Mouse (Mus musculus) liver, embryonic 11.5 days (tissue): ENCODE results near the gene Actr1a. TPM values are rescaled to one million over a fixed set of nuclear protein-coding genes. Genes with fewer than 3 reads are reported as not detected.

Experiments
- ATAC-seq: fragments of 200-750 bp; cut with Nextera tagmentation; replicated peaks from 2 replicates; pipeline ENCODE4 v1.8.0; 2017; ENCODE audit warnings: moderate number of reproducible peaks, mild to moderate bottlenecking, moderate TSS enrichment, moderate library complexity; ENCODE audit not compliant: low FRiP score
- DNase-seq: peaks from one replicate; pipeline ENCODE4 v3.0.0-alpha.2; 2017; ENCODE audit warnings: low spot score
- H3K27ac ChIP-seq: fragments of 300-500 bp; sonication (generic); 2 replicates; pipeline ENCODE4 v1.5.1; 2014; ENCODE audit warnings: mild to moderate bottlenecking, low read depth, low read length, control low read depth
- H3K27me3 ChIP-seq: fragments of 300-500 bp; sonication (generic); replicated peaks from 2 replicates; pipeline ENCODE4 v1.6.1; 2014; ENCODE audit warnings: low read length, mixed read lengths; ENCODE audit not compliant: control insufficient read depth, insufficient read depth
- H3K36me3 ChIP-seq: fragments of 300-500 bp; sonication (generic); 2 replicates; pipeline ENCODE4 v1.6.1; 2014; ENCODE audit warnings: mild to moderate bottlenecking, low read length, moderate library complexity, mixed read lengths; ENCODE audit not compliant: control insufficient read depth, insufficient read depth
- H3K4me1 ChIP-seq: fragments of 300-500 bp; sonication (generic); replicated peaks from 2 replicates; pipeline ENCODE4 v1.6.1; 2014; ENCODE audit warnings: low read length, mixed read lengths; ENCODE audit not compliant: control insufficient read depth, insufficient read depth
- H3K4me2 ChIP-seq: fragments of 300-500 bp; sonication (generic); 2 replicates; pipeline ENCODE4 v1.6.1; 2014; ENCODE audit warnings: mild to moderate bottlenecking, control low read depth, moderate library complexity
- H3K4me3 ChIP-seq: fragments of 300-500 bp; sonication (generic); 2 replicates; pipeline ENCODE4 v1.5.1; 2014; ENCODE audit warnings: low read depth, low read length, control low read depth
- H3K9ac ChIP-seq: fragments of 300-500 bp; sonication (generic); 2 replicates; pipeline ENCODE4 v1.6.1; 2014; ENCODE audit warnings: low read depth, low read length, control low read depth
- H3K9me3 ChIP-seq: fragments of 300-500 bp; sonication (generic); 2 replicates; pipeline ENCODE4 v1.6.1; 2016; ENCODE audit warnings: low read length, inconsistent platforms, mixed read lengths; ENCODE audit not compliant: control insufficient read depth
- WGBS: fragments of 180-500 bp; shearing (Covaris S2); extraction: QIAGEN DNeasy Blood & Tissue Kit; methylation state at CpG from one replicate; pipeline ENCODE4 v1.1.7; 2014; 5-methylcytosine and 5-hydroxymethylcytosine counted together
- polyA plus RNA-seq: library from polyadenylated mRNA; unstranded; fragments of >200 nt; fragmentation: Nextera tagmentation; extraction: Ambion mirVana; gene quantifications from 2 replicates; pipeline ENCODE4 v1.2.1, GENCODE M21; 2014

Actr1a gene
- polyA plus RNA-seq, 1 experiment from 2014 or later, result 90.6 TPM

- Histone ChIP-seq H3K4me1 (peaks cover 13% of the 10 kb centered on the region), H3K27me3 (no peaks in the 10 kb centered on the region), H3K9me3 (no peaks in the 10 kb centered on the region), H3K27ac (peak overlapping the region; percentile 46; the same call in 1 of the 2 replicates), H3K4me2 (peak overlapping the region; percentile 83), H3K36me3 (no peaks in the 10 kb centered on the region), H3K4me3 (peak overlapping the region; percentile 82), H3K9ac (peak overlapping the region; percentile 42)
- WGBS, result 36% methylated on average over 6 of the region's 6 CpGs
- DNase-seq, result no peak
- ATAC-seq, result peak; percentile 27; the same call in 1 of the 2 replicates
These were observed 56.6 kb downstream of the Actr1a start for GRCm38 (mm10) chr19:46338942-46339286.

- Histone ChIP-seq H3K4me3 (peak within 1 kb of the TSS; percentile 82), H3K27me3 (no peaks in the 10 kb centered on the region), H3K4me2 (peak within 1 kb of the TSS; percentile 83), H3K9me3 (no peaks in the 10 kb centered on the region), H3K4me1 (peaks cover 13% of the 10 kb centered on the region), H3K36me3 (no peaks in the 10 kb centered on the region), H3K27ac (peak within 1 kb of the TSS; percentile 58), H3K9ac (peak within 1 kb of the TSS; percentile 85)
- peak; percentile 89 for ATAC-seq
- under 1% methylated on average over 31 of the region's 31 CpGs for WGBS
- peak; percentile 98 for DNase-seq
These were observed 57.1 kb downstream of the Actr1a start, which contains the start of gene Cuedc2 for GRCm38 (mm10) chr19:46338331-46338936. TSS of gene Cuedc2 (minus strand) at chr19:46338702.

- Histone ChIP-seq H3K27ac (peak overlapping the region; percentile 58; the same call in 1 of the 2 replicates), H3K9me3 (no peaks in the 10 kb centered on the region), H3K4me1 (peaks cover 13% of the 10 kb centered on the region), H3K4me3 (peak overlapping the region; percentile 82), H3K27me3 (no peaks in the 10 kb centered on the region), H3K36me3 (no peaks in the 10 kb centered on the region), H3K4me2 (peak overlapping the region; percentile 83), H3K9ac (peak overlapping the region; percentile 85)
- DNase-seq (no peak), ATAC-seq (no peak)
- WGBS, result 35% methylated on average over 15 of the region's 15 CpGs
These were observed 57.7 kb downstream of the Actr1a start for GRCm38 (mm10) chr19:46337719-46338330.

- Histone ChIP-seq H3K27ac (no peak overlapping the region), H3K9ac (no peak overlapping the region), H3K27me3 (peaks cover 4% of the 10 kb centered on the region; the same call in 1 of the 2 replicates), H3K4me3 (no peak overlapping the region), H3K9me3 (no peaks in the 10 kb centered on the region), H3K4me1 (peaks cover 11% of the 10 kb centered on the region), H3K36me3 (peaks cover 4% of the 10 kb centered on the region; the same call in 1 of the 2 replicates), H3K4me2 (no peak overlapping the region)
- DNase-seq (no peak), ATAC-seq (no peak)
- 76% methylated on average over 3 of the region's 3 CpGs for WGBS
These were observed 61.6 kb downstream of the Actr1a start for GRCm38 (mm10) chr19:46333906-46334305.

- Histone ChIP-seq H3K4me3 (no peak overlapping the region), H3K4me2 (no peak overlapping the region), H3K27me3 (peaks cover 4% of the 10 kb centered on the region; the same call in 1 of the 2 replicates), H3K36me3 (peaks cover 4% of the 10 kb centered on the region; the same call in 1 of the 2 replicates), H3K9ac (no peak overlapping the region), H3K9me3 (no peaks in the 10 kb centered on the region), H3K4me1 (peaks cover 14% of the 10 kb centered on the region), H3K27ac (no peak overlapping the region)
- 77% methylated on average over 7 of the region's 7 CpGs for WGBS
- no peak for DNase-seq
- no peak for ATAC-seq
These were observed 62.7 kb downstream of the Actr1a start for GRCm38 (mm10) chr19:46332721-46333339.

GRCm38 (mm10) chr19:46331936-46332335 lies 63.6 kb downstream of the Actr1a start:
- no peak for ATAC-seq
- Histone ChIP-seq H3K4me1 (peaks cover 18% of the 10 kb centered on the region), H3K4me3 (no peak overlapping the region), H3K27ac (no peak overlapping the region), H3K4me2 (no peak overlapping the region), H3K27me3 (peaks cover 11% of the 10 kb centered on the region), H3K9ac (no peak overlapping the region), H3K9me3 (no peaks in the 10 kb centered on the region), H3K36me3 (peaks cover 4% of the 10 kb centered on the region; the same call in 1 of the 2 replicates)
- 82% methylated on average over 3 of the region's 3 CpGs for WGBS
- no peak for DNase-seq

- ATAC-seq, result no peak
- H3K4me1 ChIP-seq, result peaks cover 24% of the 10 kb centered on the region
These were observed 64.2 kb downstream of the Actr1a start for GRCm38 (mm10) chr19:46331326-46331725.

GRCm38 (mm10) chr19:46330696-46331095 lies 64.9 kb downstream of the Actr1a start:
- peaks cover 26% of the 10 kb centered on the region for H3K4me1 ChIP-seq
- no peak overlapping the region for H3K27ac ChIP-seq
- peaks cover 4% of the 10 kb centered on the region; the same call in 1 of the 2 replicates for H3K36me3 ChIP-seq
- ATAC-seq, result no peak
- no peak for DNase-seq
- no peaks in the 10 kb centered on the region for H3K9me3 ChIP-seq
- H3K4me3 ChIP-seq, result no peak overlapping the region
- 88% methylated on average over 12 of the region's 12 CpGs for WGBS
- H3K4me2 ChIP-seq, result no peak overlapping the region
- H3K9ac ChIP-seq, result no peak overlapping the region
- peaks cover 23% of the 10 kb centered on the region for H3K27me3 ChIP-seq

More at GRCm38 (mm10) chr19:46331326-46331725, 64.2 kb downstream of the Actr1a start:
- DNase-seq, result no peak
- H3K9ac ChIP-seq, result no peak overlapping the region
- H3K4me3 ChIP-seq, result no peak overlapping the region
- peaks cover 4% of the 10 kb centered on the region; the same call in 1 of the 2 replicates for H3K36me3 ChIP-seq
- H3K9me3 ChIP-seq, result no peaks in the 10 kb centered on the region
- WGBS, result 90% methylated on average over 14 of the region's 14 CpGs
- H3K27me3 ChIP-seq, result peaks cover 17% of the 10 kb centered on the region
- H3K27ac ChIP-seq, result no peak overlapping the region
- H3K4me2 ChIP-seq, result no peak overlapping the region
